ENCODE assay signal across 9 mouse cellular contexts in genomic region chr17:80004345-80005239, GRCm38 (mm10). TPM values are rescaled to one million over a fixed set of nuclear protein-coding genes. Genes with fewer than 3 reads are reported as not detected.
A peak's percentile ranks its signal among the peaks of the same experiment; 100 is the strongest.
DNase-seq lines count a peak whose midpoint lies in the region; ATAC-seq and TF ChIP-seq lines count a peak whose summit lies in the region.
"Had no signal": no experiment of that assay in that cellular context is flagged by ENCODE, and none has a peak within 500 bp of the region (broad histone marks: within the 10 kb centered on the region; RNA-seq: fewer than 3 reads in every experiment).

No protein-coding gene starts in this region.

- DNase-seq in heart, adult 11 months, result peak; percentile 96
- DNase-seq in adrenal gland, postnatal 25 days, result peak; percentile 91
- peak; percentile 27 for DNase-seq in heart, postnatal 25 days (ENCODE audit: low spot score)
- DNase-seq in limb, embryonic 10.5 days (ENCODE audit: low spot score), result peak; percentile 73

- no peaks in the 10 kb centered on the region for H3K27me3 ChIP-seq in heart, embryonic 12.5 days (replicated peaks)
- H3K27me3 ChIP-seq in limb, embryonic 10.5 days (ENCODE audit: low read depth, poor library complexity, severe bottlenecking), result 0 out of 2 replicates have a peak, but pooled peaks cover 3% of the 10 kb centered on the region
- H3K27me3 ChIP-seq in myocyte (ENCODE audit: control insufficient read depth, insufficient read depth, insufficient read length), result no peaks in the 10 kb centered on the region
- no peaks in the 10 kb centered on the region for H3K27me3 ChIP-seq in testis, adult 2 months (ENCODE audit: control insufficient read depth, insufficient read depth, low read length)

- peaks cover 32% of the 10 kb centered on the region for H3K4me1 ChIP-seq in heart, embryonic 12.5 days (replicated peaks)
- peaks cover 39% of the 10 kb centered on the region for H3K4me1 ChIP-seq in limb, embryonic 10.5 days
- no peaks in the 10 kb centered on the region; the same call in none of the 2 replicates for H3K4me1 ChIP-seq in testis, adult 2 months (ENCODE audit: control insufficient read depth, insufficient read depth, low read length)

- peaks cover 8% of the 10 kb centered on the region for H3K9me3 ChIP-seq in heart, embryonic 12.5 days (replicated peaks)
- H3K9me3 ChIP-seq in limb, embryonic 10.5 days (replicated peaks), result no peaks in the 10 kb centered on the region

- H3K4me2 ChIP-seq in heart, embryonic 12.5 days, result no peak overlapping the region
- H3K4me2 ChIP-seq in myocyte (ENCODE audit: low read depth), result no peak overlapping the region

- intact Hi-C loops in heart, postnatal 25 days (cut with DNase I), result loop anchor here (5.0 to 10.0 kb wide), 3 partner anchors 107 to 340 kb away; partner anchors contain the start of gene Atl2

- H3K4me3 ChIP-seq in heart, embryonic 12.5 days, result no peak overlapping the region
- H3K4me3 ChIP-seq in limb, embryonic 10.5 days, result no peak overlapping the region
- H3K4me3 ChIP-seq in myocyte, result no peak overlapping the region
- H3K4me3 ChIP-seq in testis, adult 2 months (ENCODE audit: control insufficient read depth, low read depth, low read length), result no peak overlapping the region

- no peak for TF ChIP-seq POLR2A in myocyte (IDR thresholded peaks at IDR 0.05; ENCODE audit: insufficient read length, low read depth)
- TF ChIP-seq POLR2A in testis, adult 2 months (IDR thresholded peaks at IDR 0.05; ENCODE audit: control insufficient read depth, low read depth, low read length), result no peak

- peak; percentile 36; the same call in 1 of the 2 replicates for TF ChIP-seq CTCF in testis, adult 2 months (IDR thresholded peaks at IDR 0.05; ENCODE audit: control insufficient read depth, insufficient read depth, insufficient replicate concordance, low read depth, low read length)

- H3ac ChIP-seq in myocyte (ENCODE audit: control insufficient read depth, insufficient read length), result no peak overlapping the region

- H3K36me3 ChIP-seq in heart, embryonic 12.5 days, result no peaks in the 10 kb centered on the region
- no peaks in the 10 kb centered on the region for H3K36me3 ChIP-seq in limb, embryonic 10.5 days
- no peaks in the 10 kb centered on the region for H3K36me3 ChIP-seq in myocyte (ENCODE audit: control insufficient read depth, insufficient read depth)
- H3K36me3 ChIP-seq in testis, adult 2 months (ENCODE audit: control insufficient read depth, insufficient read depth, low read length), result no peaks in the 10 kb centered on the region

- WGBS in heart, embryonic 12.5 days, result 45% methylated on average over 17 of the region's 17 CpGs
- 51% methylated on average over 17 of the region's 17 CpGs for WGBS in limb, embryonic 10.5 days

- ATAC-seq in heart, embryonic 12.5 days (ENCODE audit: insufficient number of reproducible peaks, low FRiP score), result no peak
- peak; percentile 57 for ATAC-seq in erythroid progenitor cell, adult 5-6 weeks (replicated peaks; ENCODE audit: low FRiP score, poor library complexity, severe bottlenecking)

- no peaks in the 10 kb centered on the region for H3K79me2 ChIP-seq in myocyte (ENCODE audit: control insufficient read depth, insufficient read depth)

- H3K9ac ChIP-seq in heart, embryonic 12.5 days, result no peak overlapping the region

- no peak overlapping the region for H3K27ac ChIP-seq in heart, embryonic 12.5 days (ENCODE audit: poor library complexity, severe bottlenecking)
- H3K27ac ChIP-seq in limb, embryonic 10.5 days, result no peak overlapping the region
- no peak overlapping the region for H3K27ac ChIP-seq in testis, adult 2 months (ENCODE audit: control insufficient read depth, insufficient read depth, low read depth, low read length)
- H3K27ac ChIP-seq: macrophage had no signal

TF ChIP-seq in myocyte, 11 proteins besides CTCF, POLR2A, EP300 and RAD21:
- TF ChIP-seq MYOD1 (IDR thresholded peaks at IDR 0.05; ENCODE audit: control insufficient read depth in 1 of 3, insufficient read length in 2 of 3, low read depth in 2 of 3) (no peak), USF1 (IDR thresholded peaks at IDR 0.05; ENCODE audit: low read depth) (peak; percentile 6)

RNA-seq across cellular contexts. Expression of gene Hnrnpll, which starts 57.5 kb away (rescaled TPM):
- 60.6 and 63.5 TPM in 2 replicates for polyA plus RNA-seq in heart, embryonic 12.5 days (2016; fragmentation: Nextera tagmentation; extraction: Ambion mirVana)
- 57.6 and 66.2 TPM in 2 replicates for total RNA-seq in adrenal gland, postnatal 25 days (2021)
- 53.0 and 60.4 TPM in 2 replicates for total RNA-seq in erythroid progenitor cell, adult 5-6 weeks (2015; ENCODE audit: low replicate concordance)
- total RNA-seq in erythroid progenitor cell, adult 5-6 weeks (2017; ENCODE audit: low replicate concordance), result 37.4 and 64.8 TPM in 2 replicates
- total RNA-seq in heart, postnatal 25 days (2021), result 10 to 100 TPM; 21.0 to 22.3 TPM
- 99.2 and 100.0 TPM in 2 replicates for polyA plus RNA-seq in limb, embryonic 10.5 days (2016; fragmentation: Nextera tagmentation; extraction: Ambion mirVana)
- 24.0 TPM for polyA plus RNA-seq in myocyte (2012; fragmentation: generic; extraction: Trizol)
- polyA plus RNA-seq in testis, adult 2 months (2012; rRNA removed), result 44.0 and 52.0 TPM in 2 replicates

Comparison
In these comparisons a context has a peak if more than half of its experiments do, and no peak if none do; other contexts are left out.
1. DNase-seq: peak in every context shown above with its lines; median percentile 96 in heart, adult 11 months; 91 in adrenal gland, postnatal 25 days; 73 in limb, embryonic 10.5 days; 27 in heart, postnatal 25 days.